Mouse (Mus musculus) lung, postnatal 4 days (tissue): Measurements from ENCODE around the gene Jun.

Experiments used
- DNase-seq, 2 experiments: peaks; one replicate each; pipeline ENCODE4 v3.0.0; 2021

Gene Jun

GRCm38 (mm10) chr4:95023350-95023953, 28.6 kb downstream of the Jun start:
- DNase-seq, result peak in 1 of 2 experiments; percentile 44

- DNase-seq, result no peak
Observed at GRCm38 (mm10) chr4:95021649-95022637, 30.1 kb downstream of the Jun start.

- no peak for DNase-seq
Observed at GRCm38 (mm10) chr4:95020201-95020600, 31.8 kb downstream of the Jun start.

- DNase-seq, result no peak
Observed at GRCm38 (mm10) chr4:95018221-95018620, 33.8 kb downstream of the Jun start.

GRCm38 (mm10) chr4:95012706-95013105, 39.3 kb downstream of the Jun start:
- no peak for DNase-seq

GRCm38 (mm10) chr4:95012256-95012655, 39.8 kb downstream of the Jun start:
- no peak for DNase-seq

GRCm38 (mm10) chr4:95008175-95009057, 43.6 kb downstream of the Jun start:
- peak; percentile 53 to 82 for DNase-seq

GRCm38 (mm10) chr4:95007759-95008158, 44.3 kb downstream of the Jun start:
- DNase-seq, result no peak

GRCm38 (mm10) chr4:95005251-95005830, 46.7 kb downstream of the Jun start:
- DNase-seq, result no peak

- no peak for DNase-seq
Observed at GRCm38 (mm10) chr4:95001043-95001775, 50.8 kb downstream of the Jun start.

- DNase-seq, result no peak
Observed at GRCm38 (mm10) chr4:95000147-95000546, 51.9 kb downstream of the Jun start.

- peak in 1 of 2 experiments; percentile 46 for DNase-seq
Observed at GRCm38 (mm10) chr4:94999249-94999648, 52.8 kb downstream of the Jun start.
